Mouse (Mus musculus): ENCODE measurements around the gene Cdr2. TPM values are rescaled to one million over a fixed set of nuclear protein-coding genes. Genes with fewer than 3 reads are reported as not detected.
"Not testable (repeated sequence)": the region's sequence is repeated elsewhere in the genome, so short reads cannot be mapped to it uniquely, and the experiment has no call there.

Cdr2 gene
- polyA plus RNA-seq, 1 experiment = 104 TPM

GRCm38 (mm10) chr7:120913332-120913731 is 68.8 kb downstream of the Cdr2 start:
- TF ChIP-seq CTCF (IDR thresholded peaks at IDR 0.05; ENCODE audit: control insufficient read depth, insufficient read depth, low read length) (no peak), POLR2A (IDR thresholded peaks at IDR 0.05; ENCODE audit: borderline replicate concordance, control insufficient read depth, low read depth, low read length) (no peak)
- 14% methylated on average over 1 of the region's 1 CpGs for WGBS
- H3K4me3 ChIP-seq (replicated peaks; ENCODE audit: control insufficient read depth, low read depth, low read length) = no peak overlapping the region
- no peak overlapping the region for H3K27ac ChIP-seq (ENCODE audit: control insufficient read depth, insufficient read depth, low read depth, low read length, poor library complexity)
- no peaks in the 10 kb centered on the region for H3K4me1 ChIP-seq (ENCODE audit: control insufficient read depth, insufficient read depth, low read length)

- H3K4me3 ChIP-seq (replicated peaks; ENCODE audit: control insufficient read depth, low read depth, low read length); H3K27ac ChIP-seq (ENCODE audit: control insufficient read depth, insufficient read depth, low read depth, low read length, poor library complexity); H3K4me1 ChIP-seq (ENCODE audit: control insufficient read depth, insufficient read depth, low read length): not testable (repeated sequence)
- WGBS = 80% methylated on average over 6 of the region's 6 CpGs
Measured at GRCm38 (mm10) chr7:120911268-120911667, 70.8 kb downstream of the Cdr2 start.

GRCm38 (mm10) chr7:120910172-120910571 is 71.9 kb downstream of the Cdr2 start:
- WGBS = 68% methylated on average over 3 of the region's 3 CpGs
- not testable (repeated sequence) for H3K27ac ChIP-seq (ENCODE audit: control insufficient read depth, insufficient read depth, low read depth, low read length, poor library complexity); H3K4me3 ChIP-seq (replicated peaks; ENCODE audit: control insufficient read depth, low read depth, low read length); H3K4me1 ChIP-seq (ENCODE audit: control insufficient read depth, insufficient read depth, low read length)

Other genes with a start within 250 kb of the Cdr2 start
- not detected in 2 replicates for gene Vwa3a, start 243.0 kb downstream of the Cdr2 start, polyA plus RNA-seq (2011; ENCODE audit: insufficient read depth, insufficient read length, low replicate concordance, missing spikeins)
- not detected in 2 replicates for gene Gm5737, start 169.9 kb downstream of the Cdr2 start, polyA plus RNA-seq (2011; ENCODE audit: insufficient read depth, insufficient read length, low replicate concordance, missing spikeins)
- 39.2 and 39.8 TPM in 2 replicates for gene Eef2k, start 139.5 kb downstream of the Cdr2 start, polyA plus RNA-seq (2011; ENCODE audit: insufficient read depth, insufficient read length, low replicate concordance, missing spikeins)
- gene Polr3e, start 64.6 kb downstream of the Cdr2 start, polyA plus RNA-seq (2011; ENCODE audit: insufficient read depth, insufficient read length, low replicate concordance, missing spikeins) = 6.5 and 14.2 TPM in 2 replicates
- gene Mfsd13b, start 197 bp upstream of the Cdr2 start, polyA plus RNA-seq (2011; ENCODE audit: insufficient read depth, insufficient read length, low replicate concordance, missing spikeins) = not detected in 2 replicates
- 22.6 and 48.1 TPM in 2 replicates for gene Mettl9, start 52.1 kb upstream of the Cdr2 start, polyA plus RNA-seq (2011; ENCODE audit: insufficient read depth, insufficient read length, low replicate concordance, missing spikeins)
- gene Igsf6, start 92.3 kb upstream of the Cdr2 start, polyA plus RNA-seq (2011; ENCODE audit: insufficient read depth, insufficient read length, low replicate concordance, missing spikeins) = 13.4 and 51.1 TPM in 2 replicates
- not detected in 2 replicates for gene Otoa, start 99.3 kb upstream of the Cdr2 start, polyA plus RNA-seq (2011; ENCODE audit: insufficient read depth, insufficient read length, low replicate concordance, missing spikeins)